Mouse (Mus musculus): ENCODE results near the gene Peak1. TPM values are rescaled to one million over a fixed set of nuclear protein-coding genes. Genes with fewer than 3 reads are reported as not detected.

The Peak1 gene
- polyA plus RNA-seq, 1 experiment from 2014 or later: 23.1 TPM

DNA sequence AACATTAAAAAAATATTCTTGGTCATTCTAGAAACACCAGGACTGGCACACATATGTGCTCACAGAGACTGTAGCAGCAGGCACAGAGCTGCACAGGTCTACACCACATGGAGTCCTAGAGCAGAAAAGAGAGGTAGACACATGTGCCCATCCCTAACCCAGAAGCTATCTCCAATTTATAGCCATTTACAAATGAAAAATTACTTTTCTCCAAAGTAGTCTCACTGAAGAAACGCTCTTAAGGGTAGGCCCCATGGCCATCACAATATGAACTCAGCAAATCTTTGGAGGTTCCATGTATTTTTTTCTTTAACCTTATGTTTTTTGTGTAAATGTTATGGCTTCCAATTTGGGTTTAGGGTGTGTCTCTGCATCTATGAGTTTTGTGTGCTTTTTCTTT lies 2.4 kb upstream of the Peak1 start:
- Histone ChIP-seq H3K4me2 (replicated peaks; ENCODE audit: low read depth, low read length) (peak overlapping the region; percentile 59; the same call in 1 of the 2 replicates), H3K4me1 (ENCODE audit: control insufficient read depth, insufficient read depth, low read length) (peaks cover 9% of the 10 kb centered on the region; the same call in 1 of the 2 replicates), H3K9ac (ENCODE audit: low read depth, low read length) (no peak overlapping the region), H3K9me3 (ENCODE audit: control insufficient read depth, low read length) (no peaks in the 10 kb centered on the region), H3K4me3 (ENCODE audit: low read length) (no peak overlapping the region), H3K27ac (ENCODE audit: low read depth, low read length) (no peak overlapping the region), H3K27me3 (ENCODE audit: control insufficient read depth, insufficient read depth, low read length) (no peaks in the 10 kb centered on the region), H3K36me3 (ENCODE audit: control insufficient read depth, insufficient read depth, low read length) (no peaks in the 10 kb centered on the region)
- ATAC-seq (ENCODE audit: low FRiP score, low TSS enrichment): no peak
- WGBS: 100% methylated on average over 1 of the region's 1 CpGs

DNA sequence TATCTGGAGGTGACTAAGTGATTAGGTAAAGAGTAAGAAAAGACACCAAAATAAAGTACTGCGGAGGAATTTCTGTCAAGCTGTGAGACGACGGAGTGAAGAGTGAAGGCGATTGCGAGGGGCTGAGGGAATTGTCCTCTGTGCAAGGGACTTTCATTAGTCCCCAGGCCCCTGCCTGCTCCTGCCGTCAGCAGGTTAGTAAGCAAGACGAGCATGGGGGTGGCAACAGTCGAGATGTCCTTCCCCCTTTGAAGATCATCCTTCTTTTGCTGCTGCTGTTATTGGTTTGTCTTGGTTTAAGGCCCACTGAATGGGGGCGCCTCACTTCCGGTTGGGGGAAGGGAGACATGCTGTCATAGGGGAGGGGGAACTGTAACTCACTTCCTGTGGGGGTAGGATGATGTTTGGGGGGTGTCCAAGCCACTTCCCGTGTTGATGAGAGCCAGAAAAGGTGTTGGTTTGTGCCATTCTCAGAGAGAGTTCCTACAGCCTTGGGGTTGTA lies 922 bp upstream of the Peak1 start:
- H3K4me2 ChIP-seq (replicated peaks; ENCODE audit: low read depth, low read length): peak overlapping the region; percentile 59
- under 1% methylated on average over 11 of the region's 11 CpGs for WGBS
- peak overlapping the region; percentile 84 for H3K4me3 ChIP-seq (ENCODE audit: low read length)
- peak overlapping the region; percentile 96 for H3K27ac ChIP-seq (ENCODE audit: low read depth, low read length)
- ATAC-seq (ENCODE audit: low FRiP score, low TSS enrichment): peak; percentile 25
- H3K27me3 ChIP-seq (ENCODE audit: control insufficient read depth, insufficient read depth, low read length): no peaks in the 10 kb centered on the region
- H3K9ac ChIP-seq (ENCODE audit: low read depth, low read length): peak overlapping the region; percentile 77
- peaks cover 13% of the 10 kb centered on the region; the same call in 1 of the 2 replicates for H3K4me1 ChIP-seq (ENCODE audit: control insufficient read depth, insufficient read depth, low read length)
- no peaks in the 10 kb centered on the region for H3K36me3 ChIP-seq (ENCODE audit: control insufficient read depth, insufficient read depth, low read length)
- no peaks in the 10 kb centered on the region for H3K9me3 ChIP-seq (ENCODE audit: control insufficient read depth, low read length)

GRCm38 (mm10) chr9:56417415-56417947 lies 386 bp downstream of the Peak1 start:
- Histone ChIP-seq H3K27me3 (ENCODE audit: control insufficient read depth, insufficient read depth, low read length) (no peaks in the 10 kb centered on the region), H3K36me3 (ENCODE audit: control insufficient read depth, insufficient read depth, low read length) (no peaks in the 10 kb centered on the region), H3K9me3 (ENCODE audit: control insufficient read depth, low read length) (no peaks in the 10 kb centered on the region), H3K27ac (ENCODE audit: low read depth, low read length) (peak overlapping the region; percentile 92), H3K9ac (ENCODE audit: low read depth, low read length) (peak overlapping the region; percentile 93), H3K4me2 (replicated peaks; ENCODE audit: low read depth, low read length) (peak overlapping the region; percentile 69), H3K4me3 (ENCODE audit: low read length) (peak overlapping the region; percentile 84), H3K4me1 (ENCODE audit: control insufficient read depth, insufficient read depth, low read length) (peaks cover 10% of the 10 kb centered on the region; the same call in 1 of the 2 replicates)
- under 1% methylated on average over 40 of the region's 40 CpGs for WGBS
- ATAC-seq (ENCODE audit: low FRiP score, low TSS enrichment): peak; percentile 77

DNA sequence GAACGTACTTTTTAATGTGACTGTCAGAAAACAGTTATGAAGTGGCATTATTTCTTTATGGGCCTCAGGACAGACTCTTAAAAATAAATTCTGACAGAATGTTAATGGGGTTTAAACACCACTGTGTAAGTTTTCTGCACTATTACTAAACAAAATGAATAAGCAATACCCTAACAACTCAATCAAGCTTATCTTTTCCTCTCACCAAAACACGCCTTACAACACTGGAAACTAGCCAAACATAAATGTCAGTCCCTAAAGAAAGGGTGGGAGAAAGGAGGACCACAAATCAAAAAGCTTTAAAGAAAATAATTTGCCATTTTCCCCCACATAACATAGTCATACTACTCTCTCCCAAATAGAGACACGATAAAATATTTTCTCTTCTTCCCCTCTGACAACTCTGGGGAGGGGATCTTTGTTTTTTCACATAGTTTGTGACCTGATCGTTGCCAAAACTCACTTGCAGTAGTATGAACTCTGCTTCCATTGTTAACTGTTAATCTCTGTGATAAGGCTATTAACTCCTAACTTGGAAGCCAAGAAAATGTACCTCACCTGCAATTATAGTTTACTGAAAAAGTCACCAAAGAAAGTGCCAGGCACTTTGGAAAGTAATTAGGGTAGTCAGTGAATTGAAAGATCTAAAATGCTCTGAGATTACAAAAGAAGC lies 1.8 kb downstream of the Peak1 start:
- no peak for ATAC-seq (ENCODE audit: low FRiP score, low TSS enrichment)
- H3K36me3 ChIP-seq (ENCODE audit: control insufficient read depth, insufficient read depth, low read length): no peaks in the 10 kb centered on the region
- no peak overlapping the region for H3K9ac ChIP-seq (ENCODE audit: low read depth, low read length)
- peak overlapping the region; percentile 84; the same call in 1 of the 2 replicates for H3K4me3 ChIP-seq (ENCODE audit: low read length)
- no peaks in the 10 kb centered on the region for H3K9me3 ChIP-seq (ENCODE audit: control insufficient read depth, low read length)
- H3K27ac ChIP-seq (ENCODE audit: low read depth, low read length): no peak overlapping the region
- 48% methylated on average over 4 of the region's 4 CpGs for WGBS
- no peaks in the 10 kb centered on the region for H3K27me3 ChIP-seq (ENCODE audit: control insufficient read depth, insufficient read depth, low read length)
- peaks cover 7% of the 10 kb centered on the region; the same call in 1 of the 2 replicates for H3K4me1 ChIP-seq (ENCODE audit: control insufficient read depth, insufficient read depth, low read length)
- peak overlapping the region; percentile 69 for H3K4me2 ChIP-seq (replicated peaks; ENCODE audit: low read depth, low read length)

DNA sequence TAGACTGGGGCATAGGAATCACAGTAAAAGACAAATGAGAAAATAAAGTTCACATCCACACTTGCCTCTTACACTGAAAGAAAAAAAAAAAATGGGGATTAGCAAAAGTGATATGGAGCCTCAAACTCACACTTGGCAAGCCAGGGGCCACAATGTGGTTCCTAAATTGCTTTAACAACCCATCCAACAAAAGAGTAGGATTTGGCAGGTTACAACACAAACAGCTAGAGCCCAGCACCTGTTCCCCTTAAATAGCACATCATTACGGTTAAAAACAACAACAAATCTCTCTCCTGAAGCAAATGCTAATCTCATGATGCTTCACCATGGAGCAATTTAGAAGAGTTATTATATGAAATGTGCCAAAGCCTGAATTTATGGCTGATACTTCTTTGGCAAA lies 2.5 kb downstream of the Peak1 start:
- no peak overlapping the region for H3K27ac ChIP-seq (ENCODE audit: low read depth, low read length)
- WGBS: 57% methylated on average over 1 of the region's 1 CpGs
- no peaks in the 10 kb centered on the region for H3K27me3 ChIP-seq (ENCODE audit: control insufficient read depth, insufficient read depth, low read length)
- ATAC-seq (ENCODE audit: low FRiP score, low TSS enrichment): no peak
- no peak overlapping the region for H3K4me3 ChIP-seq (ENCODE audit: low read length)
- peak overlapping the region; percentile 69; the same call in 1 of the 2 replicates for H3K4me2 ChIP-seq (replicated peaks; ENCODE audit: low read depth, low read length)
- no peaks in the 10 kb centered on the region for H3K36me3 ChIP-seq (ENCODE audit: control insufficient read depth, insufficient read depth, low read length)
- H3K9me3 ChIP-seq (ENCODE audit: control insufficient read depth, low read length): no peaks in the 10 kb centered on the region
- no peak overlapping the region for H3K9ac ChIP-seq (ENCODE audit: low read depth, low read length)
- H3K4me1 ChIP-seq (ENCODE audit: control insufficient read depth, insufficient read depth, low read length): peaks cover 7% of the 10 kb centered on the region; the same call in 1 of the 2 replicates

DNA sequence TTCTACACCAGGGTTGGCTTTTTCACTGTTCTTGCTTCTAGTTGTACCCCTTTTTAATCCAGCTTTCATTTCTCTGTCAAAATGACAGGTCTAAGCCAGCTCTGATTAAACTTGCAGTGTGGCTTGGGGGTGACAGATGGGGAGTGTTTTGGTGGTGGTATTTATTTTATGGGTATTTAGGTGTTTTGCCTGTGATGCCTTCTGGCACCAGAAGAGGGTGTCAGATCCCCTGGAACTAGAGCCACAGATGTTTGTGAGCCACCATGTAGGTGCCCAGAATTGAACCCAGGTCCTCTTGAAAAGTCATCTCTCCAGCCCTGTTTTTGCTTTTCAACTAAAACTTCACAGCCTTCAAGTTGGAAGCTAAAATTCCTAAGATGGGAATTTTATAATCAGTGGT lies 3.5 kb downstream of the Peak1 start:
- no peak overlapping the region for H3K9ac ChIP-seq (ENCODE audit: low read depth, low read length)
- no peak for ATAC-seq (ENCODE audit: low FRiP score, low TSS enrichment)
- no peaks in the 10 kb centered on the region for H3K36me3 ChIP-seq (ENCODE audit: control insufficient read depth, insufficient read depth, low read length)
- H3K27ac ChIP-seq (ENCODE audit: low read depth, low read length): no peak overlapping the region
- no peaks in the 10 kb centered on the region for H3K27me3 ChIP-seq (ENCODE audit: control insufficient read depth, insufficient read depth, low read length)
- H3K9me3 ChIP-seq (ENCODE audit: control insufficient read depth, low read length): no peaks in the 10 kb centered on the region
- H3K4me3 ChIP-seq (ENCODE audit: low read length): no peak overlapping the region
- no peak overlapping the region for H3K4me2 ChIP-seq (replicated peaks; ENCODE audit: low read depth, low read length)
- H3K4me1 ChIP-seq (ENCODE audit: control insufficient read depth, insufficient read depth, low read length): peaks cover 7% of the 10 kb centered on the region; the same call in 1 of the 2 replicates

DNA sequence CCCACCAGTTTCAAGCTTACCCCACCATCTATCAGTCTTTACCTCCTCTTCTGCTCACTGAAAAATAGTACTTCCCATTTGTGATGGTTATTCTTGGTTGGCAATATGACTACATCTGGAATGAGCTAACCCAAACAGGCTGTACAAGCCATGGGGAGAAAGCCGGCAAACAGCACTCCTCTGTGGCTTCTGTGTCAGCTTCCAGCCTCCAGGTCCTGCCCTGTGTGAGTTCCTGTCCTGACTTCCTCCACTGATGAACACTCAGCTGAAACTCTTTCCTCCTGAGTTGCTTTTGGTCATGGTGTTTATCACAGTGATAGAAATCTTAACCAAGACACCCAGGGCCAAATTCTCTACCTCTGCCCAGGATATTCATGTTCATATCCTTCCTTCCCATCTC lies 5.2 kb downstream of the Peak1 start:
- 48% methylated on average over 1 of the region's 1 CpGs for WGBS
- Histone ChIP-seq H3K27me3 (ENCODE audit: control insufficient read depth, insufficient read depth, low read length) (no peaks in the 10 kb centered on the region), H3K9me3 (ENCODE audit: control insufficient read depth, low read length) (no peaks in the 10 kb centered on the region), H3K4me3 (ENCODE audit: low read length) (no peak overlapping the region), H3K27ac (ENCODE audit: low read depth, low read length) (no peak overlapping the region), H3K9ac (ENCODE audit: low read depth, low read length) (no peak overlapping the region), H3K36me3 (ENCODE audit: control insufficient read depth, insufficient read depth, low read length) (no peaks in the 10 kb centered on the region), H3K4me2 (replicated peaks; ENCODE audit: low read depth, low read length) (no peak overlapping the region), H3K4me1 (ENCODE audit: control insufficient read depth, insufficient read depth, low read length) (peaks cover 7% of the 10 kb centered on the region; the same call in 1 of the 2 replicates)
- no peak for ATAC-seq (ENCODE audit: low FRiP score, low TSS enrichment)

DNA sequence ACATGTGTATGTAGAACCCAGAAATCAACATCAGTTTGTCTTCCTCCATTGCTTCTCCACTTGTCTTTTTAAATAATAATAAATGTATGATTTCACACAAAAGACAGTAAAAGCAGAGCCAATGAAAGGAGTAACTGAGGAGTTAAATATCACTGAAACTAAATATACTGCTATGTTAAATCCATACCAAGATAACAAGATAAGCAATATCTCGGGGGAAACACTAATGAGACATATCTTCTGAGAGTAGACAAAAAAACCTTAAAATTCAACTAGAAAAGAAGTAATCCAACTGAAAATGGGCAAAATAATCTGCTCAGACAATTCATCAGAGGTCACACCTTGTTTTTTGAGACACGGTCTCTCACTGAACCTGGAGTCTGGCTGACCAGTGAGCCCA lies 7.9 kb downstream of the Peak1 start:
- Histone ChIP-seq H3K9me3 (ENCODE audit: control insufficient read depth, low read length) (no peaks in the 10 kb centered on the region), H3K4me1 (ENCODE audit: control insufficient read depth, insufficient read depth, low read length) (peaks cover under 1% of the 10 kb centered on the region; the same call in 1 of the 2 replicates), H3K27me3 (ENCODE audit: control insufficient read depth, insufficient read depth, low read length) (no peaks in the 10 kb centered on the region), H3K9ac (ENCODE audit: low read depth, low read length) (no peak overlapping the region), H3K27ac (ENCODE audit: low read depth, low read length) (no peak overlapping the region), H3K36me3 (ENCODE audit: control insufficient read depth, insufficient read depth, low read length) (no peaks in the 10 kb centered on the region), H3K4me3 (ENCODE audit: low read length) (no peak overlapping the region), H3K4me2 (replicated peaks; ENCODE audit: low read depth, low read length) (no peak overlapping the region)
- no peak for ATAC-seq (ENCODE audit: low FRiP score, low TSS enrichment)
- 81% methylated on average over 2 of the region's 2 CpGs for WGBS

GRCm38 (mm10) chr9:56404619-56405018 lies 13.2 kb downstream of the Peak1 start:
- no peaks in the 10 kb centered on the region for H3K9me3 ChIP-seq (ENCODE audit: control insufficient read depth, low read length)
- no peak overlapping the region for H3K4me2 ChIP-seq (replicated peaks; ENCODE audit: low read depth, low read length)
- no peaks in the 10 kb centered on the region for H3K36me3 ChIP-seq (ENCODE audit: control insufficient read depth, insufficient read depth, low read length)
- H3K27ac ChIP-seq (ENCODE audit: low read depth, low read length): no peak overlapping the region
- H3K27me3 ChIP-seq (ENCODE audit: control insufficient read depth, insufficient read depth, low read length): no peaks in the 10 kb centered on the region
- ATAC-seq (ENCODE audit: low FRiP score, low TSS enrichment): no peak
- no peak overlapping the region for H3K4me3 ChIP-seq (ENCODE audit: low read length)
- peaks cover 3% of the 10 kb centered on the region; the same call in 1 of the 2 replicates for H3K4me1 ChIP-seq (ENCODE audit: control insufficient read depth, insufficient read depth, low read length)
- no peak overlapping the region for H3K9ac ChIP-seq (ENCODE audit: low read depth, low read length)
- 68% methylated on average over 4 of the region's 4 CpGs for WGBS

Measured in kidney, embryonic 14.5 days (tissue).